ENCODE assay signal across 13 mouse cellular contexts in the genomic region with DNA sequence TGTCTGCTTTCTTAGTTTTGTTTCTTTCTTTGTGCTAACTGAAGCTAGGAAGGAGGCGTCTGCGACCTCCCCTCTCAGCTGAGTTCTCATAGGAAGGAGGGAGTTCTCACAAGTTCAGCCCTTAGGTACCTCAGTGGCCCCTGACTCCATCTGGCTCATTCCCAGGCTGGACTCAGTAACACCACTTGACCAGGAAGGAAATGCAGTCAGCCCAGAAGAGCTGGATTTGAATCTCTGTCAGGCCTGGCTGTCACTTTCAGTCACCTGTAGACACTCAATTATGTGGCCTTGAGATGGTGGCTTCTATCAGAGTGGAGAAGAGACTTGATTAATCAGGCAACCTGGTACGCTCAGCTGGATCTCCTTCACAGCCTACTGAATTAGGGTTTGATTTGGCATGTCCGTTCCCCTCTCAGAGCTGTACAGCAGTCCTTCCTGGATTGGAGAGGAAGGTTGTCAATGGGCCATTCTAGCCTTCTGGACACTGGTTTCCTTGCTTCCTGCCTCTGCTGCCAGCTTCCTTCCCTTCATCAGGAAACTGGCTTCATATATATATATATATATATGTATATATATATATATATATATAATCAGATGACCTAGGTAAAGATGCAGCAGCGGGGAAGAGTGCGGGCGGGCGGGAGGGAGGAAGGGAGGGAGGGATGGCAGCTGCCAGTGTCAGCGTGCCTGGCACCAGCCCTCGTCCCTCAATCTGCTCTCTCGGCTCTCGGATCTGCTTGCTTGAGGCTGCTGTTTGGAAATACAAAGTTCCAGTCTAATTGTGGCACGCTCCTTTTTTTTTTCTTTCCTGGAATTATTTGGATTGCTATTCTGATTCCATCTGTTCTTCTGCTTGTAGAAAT. TPM values are rescaled to one million over a fixed set of nuclear protein-coding genes. Genes with fewer than 3 reads are reported as not detected.
A peak's percentile ranks its signal among the peaks of the same experiment; 100 is the strongest.
DNase-seq lines count a peak whose midpoint lies in the region; ATAC-seq and TF ChIP-seq lines count a peak whose summit lies in the region.
"Had no signal": no experiment of that assay in that cellular context is flagged by ENCODE, and none has a peak within 500 bp of the region (broad histone marks: within the 10 kb centered on the region; RNA-seq: fewer than 3 reads in every experiment).

No protein-coding gene starts in this region.

- intact Hi-C loops in left cerebral cortex, adult 2 months (cut with DNase I): no loop called here
- intact Hi-C loops in left cerebral cortex, postnatal 10 days (cut with DNase I): no loop called here

- no peak overlapping the region for H3K4me2 ChIP-seq in forebrain, embryonic 14.5 days (ENCODE audit: low read length)
- no peak overlapping the region for H3K4me2 ChIP-seq in forebrain, embryonic 12.5 days
- H3K4me2 ChIP-seq: liver, embryonic 13.5 days had no signal

- no peaks in the 10 kb centered on the region for H3K9me3 ChIP-seq in forebrain, embryonic 14.5 days (replicated peaks; ENCODE audit: control insufficient read depth, low read length)
- no peaks in the 10 kb centered on the region for H3K9me3 ChIP-seq in forebrain, embryonic 12.5 days
- H3K9me3 ChIP-seq: liver, embryonic 13.5 days had no signal

- peaks cover 8% of the 10 kb centered on the region for H3K4me1 ChIP-seq in forebrain, embryonic 14.5 days (ENCODE audit: control insufficient read depth, insufficient read depth, low read length)
- H3K4me1 ChIP-seq in forebrain, embryonic 12.5 days: peaks cover 12% of the 10 kb centered on the region; the same call in 1 of the 2 replicates

- ATAC-seq in forebrain, embryonic 14.5 days: peak; percentile 77
- no peak for ATAC-seq in forebrain, embryonic 12.5 days (ENCODE audit: low FRiP score)
- ATAC-seq in megakaryocyte-erythroid progenitor cell, adult 5-6 weeks (replicated peaks; ENCODE audit: low FRiP score, low TSS enrichment, poor library complexity, severe bottlenecking): no peak

- H3K9ac ChIP-seq in forebrain, embryonic 14.5 days (ENCODE audit: low read length): no peak overlapping the region
- H3K9ac ChIP-seq in forebrain, embryonic 12.5 days: no peak overlapping the region
- H3K9ac ChIP-seq: liver, embryonic 13.5 days had no signal

- H3K4me3 ChIP-seq in forebrain, embryonic 14.5 days (ENCODE audit: low read depth, low read length): no peak overlapping the region
- no peak overlapping the region for H3K4me3 ChIP-seq in forebrain, embryonic 12.5 days (replicated peaks)
- no peak overlapping the region for H3K4me3 ChIP-seq in left cerebral cortex, adult 2 months
- H3K4me3 ChIP-seq: liver, embryonic 13.5 days; myocyte had no signal

- no peaks in the 10 kb centered on the region for H3K36me3 ChIP-seq in forebrain, embryonic 14.5 days (ENCODE audit: control insufficient read depth, insufficient read depth, low read length)
- no peaks in the 10 kb centered on the region for H3K36me3 ChIP-seq in forebrain, embryonic 12.5 days (replicated peaks)
- H3K36me3 ChIP-seq: liver, embryonic 13.5 days had no signal

- H3K27me3 ChIP-seq in forebrain, embryonic 14.5 days (replicated peaks; ENCODE audit: control insufficient read depth, insufficient read depth, low read length): no peaks in the 10 kb centered on the region
- H3K27me3 ChIP-seq in forebrain, embryonic 12.5 days: no peaks in the 10 kb centered on the region
- H3K27me3 ChIP-seq: liver, embryonic 13.5 days had no signal

- peak; percentile 72 for DNase-seq in forebrain, embryonic 14.5 days (ENCODE audit: low spot score)
- DNase-seq in left cerebral cortex, adult 2 months (ENCODE audit: extremely low spot score in 1 of 2, low spot score in 2 of 2): no peak
- DNase-seq in left cerebral cortex, postnatal 10 days (ENCODE audit: extremely low spot score in 1 of 2, low spot score in 2 of 2): no peak
- DNase-seq in brain, adult 2 months (ENCODE audit: low read depth, low spot score): peak; percentile 95
- peak; percentile 86 for DNase-seq in cerebellum, postnatal 14 days
- DNase-seq in lung, postnatal 4 days: no peak
- DNase-seq: gastrocnemius, postnatal 25 days; kidney, adult 18-20 months; liver, embryonic 13.5 days; thymus, postnatal 4 days had no signal

- TF ChIP-seq CTCF in left cerebral cortex, adult 2 months (IDR thresholded peaks at IDR 0.05): no peak

- 68% methylated on average over 13 of the region's 13 CpGs for WGBS in forebrain, embryonic 14.5 days
- 86% methylated on average over 13 of the region's 13 CpGs for WGBS in forebrain, embryonic 12.5 days

- peak overlapping the region; percentile 89; the same call in 1 of the 2 replicates for H3K27ac ChIP-seq in forebrain, embryonic 14.5 days (ENCODE audit: low read depth, low read length)
- H3K27ac ChIP-seq in forebrain, embryonic 12.5 days: no peak overlapping the region
- peak overlapping the region; percentile 45 for H3K27ac ChIP-seq in left cerebral cortex, adult 2 months
- H3K27ac ChIP-seq: liver, embryonic 13.5 days had no signal

RNA-seq across cellular contexts. Expression of a gene that starts 45.1 kb away (rescaled TPM):
- polyA plus RNA-seq in forebrain, embryonic 14.5 days (2014; fragmentation: Nextera tagmentation; extraction: Ambion mirVana): 16.5 and 20.7 TPM in 2 replicates
- 23.6 and 24.3 TPM in 2 replicates for polyA plus RNA-seq in forebrain, embryonic 12.5 days (2016; fragmentation: Nextera tagmentation; extraction: Ambion mirVana)
- 10 to 100 TPM; 83.4 to 87.6 TPM for total RNA-seq in left cerebral cortex, adult 2 months (2021)
- 10 to 100 TPM; 70.7 to 73.3 TPM for total RNA-seq in left cerebral cortex, postnatal 10 days (2021)
- 13.9 and 23.2 TPM in 2 replicates for total RNA-seq in megakaryocyte-erythroid progenitor cell, adult 5-6 weeks (2014; fragmentation: Nextera tagmentation)
- total RNA-seq in megakaryocyte-erythroid progenitor cell, adult 5-6 weeks (2017): 9.5 and 12.9 TPM in 2 replicates

Comparison
In these comparisons a context has a peak if more than half of its experiments do, and no peak if none do; other contexts are left out.
1. DNase-seq: peak in forebrain, embryonic 14.5 days (single experiment), brain, adult 2 months (single experiment) and cerebellum, postnatal 14 days (2 of 2); none in left cerebral cortex, adult 2 months (0 of 2), left cerebral cortex, postnatal 10 days (0 of 2) and lung, postnatal 4 days (0 of 2).